Mouse (Mus musculus): ENCODE measurements around the gene St6galnac4.

DNA sequence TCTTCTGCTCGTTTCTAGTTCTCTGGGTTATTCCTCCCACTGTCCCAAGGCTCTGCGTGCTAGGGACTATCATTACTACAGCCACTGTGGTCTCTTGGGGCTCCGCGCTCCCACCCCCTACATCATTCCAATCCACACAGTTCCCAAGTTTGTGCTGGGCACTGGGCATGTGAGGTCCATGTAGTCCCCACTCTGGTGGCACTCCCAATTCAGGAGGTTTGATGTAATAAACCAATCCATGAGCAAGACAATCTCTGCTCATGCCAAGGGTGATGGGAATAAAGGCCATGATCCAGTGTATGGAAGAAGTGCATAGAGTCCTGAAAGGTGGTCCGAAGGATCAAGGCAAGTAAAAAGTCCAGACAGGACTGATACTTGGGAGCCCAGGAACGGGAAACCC, 12.4 kb upstream of the St6galnac4 start, which contains the start of gene Pip5kl1:
- TF ChIP-seq CTCF (IDR thresholded peaks at IDR 0.05; ENCODE audit: low read depth, low read length) (no peak), POLR2A (IDR thresholded peaks at IDR 0.05; ENCODE audit: extremely low read depth, insufficient read depth, low read length) (no peak)
